Mouse (Mus musculus): ENCODE data around the gene Cbx4. TPM values are rescaled to one million over a fixed set of nuclear protein-coding genes. Genes with fewer than 3 reads are reported as not detected.

Gene Cbx4
- polyA plus RNA-seq, 1 experiment, result 18.8 TPM

DNA sequence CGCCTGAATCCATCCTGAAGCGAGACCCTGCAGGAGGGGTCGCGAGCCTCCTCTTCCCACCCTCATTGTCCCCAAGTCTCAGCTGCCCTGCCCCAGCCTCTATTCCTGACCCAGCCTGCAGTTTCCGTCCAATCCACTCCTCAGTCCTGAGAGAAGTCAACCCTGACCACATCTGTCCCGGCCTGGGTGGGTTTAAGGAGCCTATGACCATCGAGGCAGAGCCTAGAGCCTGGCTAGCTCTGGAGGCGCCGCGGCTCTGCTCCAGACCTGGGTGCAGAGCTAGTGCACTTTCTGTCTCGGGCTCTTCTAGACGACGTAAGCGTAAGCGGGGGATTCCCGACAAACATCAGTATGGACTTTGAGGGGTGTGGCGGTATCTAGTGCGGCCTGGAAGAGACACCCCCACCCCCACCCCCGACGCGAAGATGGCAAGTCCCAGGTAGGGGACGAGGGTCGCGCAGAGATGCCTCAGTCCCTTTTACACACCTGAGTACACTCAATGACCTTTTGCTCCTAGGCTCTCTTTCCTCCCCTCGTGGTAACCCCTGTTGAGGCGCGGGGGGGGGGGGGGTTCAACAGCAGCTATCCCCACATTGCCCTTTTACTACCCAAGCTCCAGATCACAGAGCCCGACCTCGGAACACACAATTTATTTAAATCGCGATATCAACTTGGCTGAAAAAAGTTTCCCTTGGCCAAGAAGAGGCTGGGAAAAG is 44.1 kb downstream of the Cbx4 start:
- Histone ChIP-seq H3K4me3 (replicated peaks; ENCODE audit: control insufficient read depth, low read depth, low read length) (no peak overlapping the region), H3K27ac (ENCODE audit: control insufficient read depth, insufficient read depth, low read depth, low read length, poor library complexity) (no peak overlapping the region), H3K4me1 (ENCODE audit: control insufficient read depth, insufficient read depth, low read length) (no peaks in the 10 kb centered on the region; the same call in 1 of the 2 replicates)
- TF ChIP-seq POLR2A (IDR thresholded peaks at IDR 0.05; ENCODE audit: borderline replicate concordance, control insufficient read depth, low read depth, low read length) (no peak), CTCF (IDR thresholded peaks at IDR 0.05; ENCODE audit: control insufficient read depth, insufficient read depth, low read length) (no peak)
- WGBS, result 6% methylated on average over 31 of the region's 31 CpGs

DNA sequence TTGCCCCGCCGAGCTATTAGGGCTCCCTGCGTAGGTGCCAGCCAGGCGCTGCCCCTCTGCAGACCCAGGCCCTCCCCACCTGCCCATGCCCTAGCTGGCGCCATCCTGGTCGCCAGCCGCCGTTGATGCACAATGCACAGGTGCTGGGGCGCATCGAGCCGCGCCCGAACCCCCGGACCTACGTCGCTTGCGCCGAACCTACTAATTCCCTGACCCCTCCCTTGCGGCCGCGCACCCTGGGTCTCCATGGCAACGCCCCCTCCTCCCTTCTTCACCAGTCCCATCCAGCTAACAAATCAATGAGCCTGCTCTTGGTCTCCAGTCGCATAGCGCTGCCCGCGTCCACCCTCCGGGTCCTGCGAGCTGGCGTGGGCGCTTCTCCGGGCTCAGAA is 44.7 kb downstream of the Cbx4 start:
- H3K27ac ChIP-seq (ENCODE audit: control insufficient read depth, insufficient read depth, low read depth, low read length, poor library complexity), result peak overlapping the region; percentile 38; the same call in 1 of the 2 replicates
- peak overlapping the region; percentile 76 for H3K4me3 ChIP-seq (replicated peaks; ENCODE audit: control insufficient read depth, low read depth, low read length)
- WGBS, result under 1% methylated on average over 31 of the region's 31 CpGs
- TF ChIP-seq POLR2A (IDR thresholded peaks at IDR 0.05; ENCODE audit: borderline replicate concordance, control insufficient read depth, low read depth, low read length), result no peak
- H3K4me1 ChIP-seq (ENCODE audit: control insufficient read depth, insufficient read depth, low read length), result no peaks in the 10 kb centered on the region; the same call in 1 of the 2 replicates

GRCm38 (mm10) chr11:119040600-119041324 is 45.3 kb downstream of the Cbx4 start, which contains the start of gene Cbx8:
Cbx8 (minus strand) TSS chr11:119040969.
- peak within 1 kb of the TSS; percentile 90 for H3K4me3 ChIP-seq (replicated peaks; ENCODE audit: control insufficient read depth, low read depth, low read length)
- peak within 1 kb of the TSS; percentile 90 for H3K27ac ChIP-seq (ENCODE audit: control insufficient read depth, insufficient read depth, low read depth, low read length, poor library complexity)
- WGBS, result under 1% methylated on average over 63 of the region's 63 CpGs
- H3K4me1 ChIP-seq (ENCODE audit: control insufficient read depth, insufficient read depth, low read length), result no peaks in the 10 kb centered on the region; the same call in 1 of the 2 replicates
- no peak for TF ChIP-seq CTCF (IDR thresholded peaks at IDR 0.05; ENCODE audit: control insufficient read depth, insufficient read depth, low read length)
- TF ChIP-seq POLR2A (IDR thresholded peaks at IDR 0.05; ENCODE audit: borderline replicate concordance, control insufficient read depth, low read depth, low read length), result peak; percentile 59

GRCm38 (mm10) chr11:119039732-119040512 is 46.1 kb downstream of the Cbx4 start:
- WGBS, result 14% methylated on average over 21 of the region's 21 CpGs
- peak overlapping the region; percentile 90; the same call in 1 of the 2 replicates for H3K27ac ChIP-seq (ENCODE audit: control insufficient read depth, insufficient read depth, low read depth, low read length, poor library complexity)

GRCm38 (mm10) chr11:119038744-119039484 is 47.1 kb downstream of the Cbx4 start:
- Histone ChIP-seq H3K4me3 (replicated peaks; ENCODE audit: control insufficient read depth, low read depth, low read length) (no peak overlapping the region), H3K27ac (ENCODE audit: control insufficient read depth, insufficient read depth, low read depth, low read length, poor library complexity) (no peak overlapping the region), H3K4me1 (ENCODE audit: control insufficient read depth, insufficient read depth, low read length) (no peaks in the 10 kb centered on the region; the same call in 1 of the 2 replicates)
- no peak for TF ChIP-seq POLR2A (IDR thresholded peaks at IDR 0.05; ENCODE audit: borderline replicate concordance, control insufficient read depth, low read depth, low read length)
- TF ChIP-seq CTCF (IDR thresholded peaks at IDR 0.05; ENCODE audit: control insufficient read depth, insufficient read depth, low read length), result no peak
- 88% methylated on average over 22 of the region's 22 CpGs for WGBS

More at GRCm38 (mm10) chr11:119039732-119040512, 46.1 kb downstream of the Cbx4 start:
- TF ChIP-seq CTCF (IDR thresholded peaks at IDR 0.05; ENCODE audit: control insufficient read depth, insufficient read depth, low read length), result no peak
- no peak for TF ChIP-seq POLR2A (IDR thresholded peaks at IDR 0.05; ENCODE audit: borderline replicate concordance, control insufficient read depth, low read depth, low read length)
- no peaks in the 10 kb centered on the region; the same call in 1 of the 2 replicates for H3K4me1 ChIP-seq (ENCODE audit: control insufficient read depth, insufficient read depth, low read length)
- H3K4me3 ChIP-seq (replicated peaks; ENCODE audit: control insufficient read depth, low read depth, low read length), result peak overlapping the region; percentile 90

DNA sequence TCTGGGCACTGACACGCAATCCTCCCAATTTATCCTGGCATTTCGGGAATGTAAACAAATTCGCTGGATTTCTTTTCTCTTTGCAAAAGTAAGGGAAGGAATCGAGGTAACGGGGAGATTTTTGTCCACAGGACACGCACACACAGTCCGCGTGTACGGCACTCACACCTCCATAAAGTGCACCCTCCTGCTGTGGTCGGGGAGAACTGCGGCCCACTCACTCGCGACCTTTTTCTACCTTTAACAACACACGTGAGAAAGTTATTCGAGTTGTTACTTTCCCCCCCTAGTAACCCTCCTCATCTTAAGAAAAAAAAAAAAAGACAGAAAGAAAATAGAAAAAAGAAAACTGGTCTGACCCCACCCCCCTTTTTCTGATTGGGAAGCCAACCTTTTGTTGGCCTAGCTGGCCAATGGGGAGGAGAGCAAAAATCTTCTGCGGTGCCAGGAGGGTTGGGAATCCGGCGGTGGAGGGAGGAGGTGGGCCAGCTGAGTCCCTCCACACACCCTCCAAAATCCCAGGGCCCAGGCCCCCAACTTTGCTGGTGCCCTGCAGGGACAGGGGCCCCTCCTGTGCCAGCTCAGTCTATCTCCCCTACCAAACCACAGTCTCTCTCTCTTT is 48.1 kb downstream of the Cbx4 start:
- H3K4me1 ChIP-seq (ENCODE audit: control insufficient read depth, insufficient read depth, low read length), result no peaks in the 10 kb centered on the region; the same call in 1 of the 2 replicates
- no peak overlapping the region for H3K27ac ChIP-seq (ENCODE audit: control insufficient read depth, insufficient read depth, low read depth, low read length, poor library complexity)
- 87% methylated on average over 18 of the region's 18 CpGs for WGBS
- H3K4me3 ChIP-seq (replicated peaks; ENCODE audit: control insufficient read depth, low read depth, low read length), result no peak overlapping the region
- no peak for TF ChIP-seq POLR2A (IDR thresholded peaks at IDR 0.05; ENCODE audit: borderline replicate concordance, control insufficient read depth, low read depth, low read length)
